Mouse (Mus musculus) G1E (cell line): ENCODE measurements around the gene Eps8.

Experiments
- CTCF ChIP-seq: IDR thresholded peaks from 2 replicates; pipeline ENCODE4 v1.5.1; 2012; ENCODE audit warnings: low read depth, low read length, inconsistent platforms, mixed read lengths
- GATA1 ChIP-seq: IDR thresholded peaks from 2 replicates; pipeline ENCODE4 v1.6.1; 2012; ENCODE audit warnings: borderline replicate concordance, low read length, inconsistent platforms, mixed read lengths
- TAL1 ChIP-seq: conservative IDR thresholded peaks from 2 replicates; pipeline ENCODE4 v1.6.1; 2012; ENCODE audit warnings: low read depth, low read length, inconsistent platforms, mixed read lengths

GRCm38 (mm10) chr6:137570718-137571131 is 84.0 kb downstream of the Eps8 start:
- TF ChIP-seq CTCF = no peak
- no peak for TF ChIP-seq GATA1
- no peak for TF ChIP-seq TAL1
